Mouse (Mus musculus) left cerebral cortex, adult 9 months (tissue): Measurements from ENCODE around the gene Gjb4.
A peak's percentile ranks its signal among the peaks of the same experiment; 100 is the strongest.

ENCODE experiments used
- DNase-seq, 2 experiments: peaks; one replicate each; pipeline ENCODE4 v3.0.0; 2022; ENCODE audit warnings: low spot score in 2 of 2

Gene Gjb4

DNA sequence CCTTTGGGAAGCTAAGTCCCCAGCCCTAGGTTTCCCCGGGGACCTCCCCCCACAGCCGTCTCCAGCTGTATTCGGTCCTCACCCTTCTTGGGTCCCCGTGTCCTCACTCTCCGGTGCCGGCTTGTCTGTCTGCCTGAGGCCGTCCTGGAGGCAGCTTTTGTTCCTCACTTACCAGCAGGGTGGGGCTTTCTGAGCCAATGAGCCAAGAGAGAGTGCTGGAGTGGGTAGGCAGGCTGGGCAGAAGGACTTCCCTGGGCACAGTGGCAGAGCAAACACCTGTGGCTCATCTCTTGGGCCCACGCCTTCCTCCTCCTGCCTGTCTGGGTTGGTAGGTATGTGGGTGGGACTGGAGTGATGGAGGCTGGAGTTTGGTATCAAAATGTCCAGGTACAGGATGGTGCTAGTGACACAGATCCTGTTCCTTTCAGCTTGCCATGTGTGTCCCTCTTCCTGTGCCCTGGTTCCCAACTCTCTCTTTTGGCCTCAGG, at the start of gene Gjb4:
Gjb4 (minus strand) TSS at position 131 of the 488 bp plus-strand sequence.
- no peak for DNase-seq

DNA sequence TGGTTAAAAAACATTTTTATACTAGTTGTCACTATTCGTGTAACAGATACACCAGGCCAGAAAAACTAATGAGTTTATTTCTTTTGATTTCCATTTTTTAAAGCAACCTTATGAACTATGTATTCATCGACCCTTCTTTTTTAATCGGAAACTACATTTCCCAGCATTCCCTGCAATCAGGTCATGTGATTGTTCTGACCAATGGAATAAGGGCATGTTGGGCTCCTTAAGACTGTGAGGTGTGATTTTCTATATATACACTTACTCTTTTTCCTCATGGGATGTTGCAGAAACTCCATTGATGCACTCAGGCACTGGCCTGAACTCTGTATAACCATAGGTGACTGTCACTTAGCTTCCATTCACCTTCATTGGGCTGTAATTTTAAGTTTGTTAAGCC, 48.7 kb upstream of the Gjb4 start:
- peak in 1 of 2 experiments; percentile 6 for DNase-seq

DNA sequence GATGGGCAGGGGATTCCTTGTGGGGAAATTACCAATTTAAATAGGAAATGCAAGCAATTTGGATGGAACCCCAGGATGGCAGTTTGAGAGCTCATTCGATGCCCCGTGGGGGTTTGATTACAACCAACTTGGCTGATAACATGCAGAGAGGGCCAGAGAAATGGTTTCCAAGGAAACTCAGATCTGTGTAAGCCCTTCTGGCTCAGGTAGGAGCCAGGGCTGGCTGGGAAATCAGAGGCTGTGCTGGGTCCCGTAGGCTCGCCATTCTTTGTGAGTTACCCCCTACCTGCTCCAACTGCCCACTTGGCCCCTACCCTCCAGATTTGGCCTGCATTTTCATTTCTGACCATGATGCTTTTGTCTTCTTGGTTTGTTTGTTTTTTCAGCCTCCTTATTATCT, 48.3 kb upstream of the Gjb4 start:
- DNase-seq = no peak

DNA sequence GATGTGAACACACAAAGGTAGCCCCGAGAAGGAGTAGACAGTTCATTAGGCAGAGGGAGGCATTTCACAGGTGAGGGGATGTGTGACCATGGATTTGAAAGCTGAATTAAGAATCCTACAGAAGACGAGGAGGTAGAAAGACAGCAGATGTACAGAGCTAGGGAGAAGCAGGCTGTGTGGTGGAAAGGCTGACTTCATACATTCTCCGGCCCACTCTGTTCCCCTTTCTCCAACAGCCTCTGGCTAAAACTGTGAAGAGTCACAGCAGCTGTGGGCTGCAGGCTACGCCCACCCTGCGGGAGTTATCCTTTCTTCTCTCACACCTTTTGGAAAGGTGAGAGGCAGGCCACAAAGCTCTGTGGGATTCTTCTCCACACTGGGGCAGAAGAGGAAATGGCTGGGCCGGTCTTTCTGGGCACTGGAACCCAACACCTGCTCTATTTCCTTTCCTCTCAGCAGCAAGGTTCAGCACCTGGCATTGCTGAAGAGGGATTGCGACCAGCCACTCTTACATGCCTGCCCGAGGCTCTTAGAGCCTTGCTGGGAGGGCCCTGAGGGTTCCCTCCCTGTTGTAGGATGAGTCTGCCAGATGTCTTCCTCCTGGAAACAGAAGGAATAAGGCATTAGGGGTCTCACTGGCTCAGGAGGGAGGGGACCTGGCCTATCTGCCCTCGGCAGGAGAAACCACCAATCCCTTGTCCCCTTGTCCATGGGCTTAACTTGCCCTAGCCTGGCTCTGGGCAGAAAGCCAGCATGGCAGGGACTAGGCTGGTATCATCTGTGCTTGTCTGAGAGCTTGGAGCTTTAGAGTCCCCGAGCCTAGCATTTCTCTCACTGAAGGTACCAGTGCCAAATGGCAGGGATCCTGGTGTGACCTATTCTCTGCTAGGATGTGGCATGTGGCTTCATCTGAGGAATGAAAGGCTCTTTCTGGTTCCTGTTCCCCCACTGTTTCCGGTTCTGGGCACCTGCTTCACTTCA, 46.6 kb upstream of the Gjb4 start:
- no peak for DNase-seq

DNA sequence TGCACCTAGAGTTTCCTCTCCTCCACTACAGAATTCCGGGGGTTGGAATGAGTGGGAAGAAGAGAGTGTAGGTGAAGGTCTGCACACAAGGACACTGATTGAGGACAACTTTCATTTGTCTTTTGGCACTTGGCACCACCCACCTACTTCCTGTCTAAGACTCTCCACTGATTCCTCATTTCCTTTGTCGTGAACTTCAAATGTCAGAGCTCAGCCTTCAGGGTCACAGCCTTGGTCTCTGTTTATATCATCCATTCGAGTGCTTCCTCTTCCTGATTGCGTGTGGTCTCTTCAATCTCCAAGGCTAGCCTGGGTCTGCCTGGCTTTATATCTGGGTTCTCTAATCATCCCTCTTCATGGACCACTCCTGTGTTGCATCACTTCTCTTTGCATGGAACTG, 41.7 kb upstream of the Gjb4 start:
- DNase-seq = no peak

GRCm38 (mm10) chr4:127389645-127390044, 35.8 kb upstream of the Gjb4 start:
- peak; percentile 10 to 20 for DNase-seq

GRCm38 (mm10) chr4:127377344-127377743, 23.5 kb upstream of the Gjb4 start:
- no peak for DNase-seq

GRCm38 (mm10) chr4:127375541-127376177, 21.8 kb upstream of the Gjb4 start:
- DNase-seq = no peak

- DNase-seq = no peak
These were observed 20.8 kb upstream of the Gjb4 start for GRCm38 (mm10) chr4:127374645-127375044.

- no peak for DNase-seq
These were observed 19.6 kb upstream of the Gjb4 start for GRCm38 (mm10) chr4:127373491-127373890.

DNA sequence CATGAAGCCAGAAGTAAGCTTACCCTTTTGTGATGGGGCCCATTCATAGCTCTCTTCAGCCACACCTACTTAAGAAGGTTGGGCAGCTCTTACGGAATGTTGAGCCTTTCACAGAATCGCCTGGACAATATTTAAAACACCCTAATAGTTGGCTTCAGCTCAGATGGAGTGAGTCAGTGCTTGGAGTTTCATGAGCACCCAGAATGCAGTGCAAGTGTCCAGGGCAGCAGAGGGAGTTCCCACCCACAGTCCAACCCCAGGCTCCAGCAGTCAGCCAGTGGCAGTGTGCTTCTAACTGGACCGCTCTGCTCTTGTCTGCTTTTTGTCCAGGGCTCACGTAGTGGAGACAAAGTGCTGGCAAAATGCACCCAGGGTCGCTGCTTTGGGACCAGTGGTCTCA, 17.7 kb upstream of the Gjb4 start:
- no peak for DNase-seq

- no peak for DNase-seq
These were observed 16.6 kb upstream of the Gjb4 start for GRCm38 (mm10) chr4:127370447-127370846.

GRCm38 (mm10) chr4:127368379-127368973, 14.6 kb upstream of the Gjb4 start:
- peak in 1 of 2 experiments; percentile 49 for DNase-seq

DNA sequence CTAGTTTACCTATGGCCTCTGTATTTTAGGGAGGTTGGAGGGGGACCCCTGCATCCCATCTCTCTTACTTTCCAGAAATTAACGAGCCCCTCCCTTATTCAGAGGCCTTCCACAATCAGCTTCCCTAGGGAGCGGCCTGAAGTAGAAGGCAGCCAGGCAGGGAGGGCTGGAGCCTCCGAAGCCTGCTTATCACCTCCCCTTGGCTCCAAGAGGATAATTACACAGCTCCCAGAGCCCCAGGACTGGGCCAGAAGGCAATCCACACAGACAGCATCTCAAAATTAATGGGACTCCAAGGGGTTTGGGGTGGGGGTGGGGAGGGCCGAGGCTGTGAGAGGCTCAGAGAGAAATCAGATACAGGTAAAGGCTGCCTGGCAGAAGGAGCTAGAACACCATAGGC, 12.0 kb upstream of the Gjb4 start:
- no peak for DNase-seq

- DNase-seq = no peak
These were observed 11.6 kb upstream of the Gjb4 start for GRCm38 (mm10) chr4:127365433-127365832.

- DNase-seq = no peak
These were observed 10.6 kb upstream of the Gjb4 start for GRCm38 (mm10) chr4:127364431-127364830.

- DNase-seq = no peak
These were observed 9.4 kb upstream of the Gjb4 start for GRCm38 (mm10) chr4:127363331-127363730.

DNA sequence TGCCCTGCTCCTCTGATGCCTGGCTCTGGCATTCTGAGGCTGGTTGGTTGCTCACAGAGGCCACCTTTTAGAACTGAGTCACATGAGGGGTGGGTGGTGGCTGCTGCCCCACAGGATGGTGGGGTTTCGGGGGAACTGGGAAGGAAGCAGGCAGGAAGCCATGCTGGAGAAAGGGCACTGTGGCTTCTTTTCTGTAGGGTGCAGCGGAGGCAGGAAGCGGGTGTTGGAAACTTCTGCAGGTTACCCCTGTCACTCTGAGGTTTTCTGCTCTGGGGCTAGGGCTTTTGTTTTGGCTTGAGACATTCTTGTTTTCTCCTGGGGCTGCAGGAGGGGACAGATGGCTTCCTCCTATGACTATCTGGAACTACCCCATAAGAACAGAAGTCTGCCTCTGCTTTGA, 8.6 kb upstream of the Gjb4 start:
- no peak for DNase-seq

DNA sequence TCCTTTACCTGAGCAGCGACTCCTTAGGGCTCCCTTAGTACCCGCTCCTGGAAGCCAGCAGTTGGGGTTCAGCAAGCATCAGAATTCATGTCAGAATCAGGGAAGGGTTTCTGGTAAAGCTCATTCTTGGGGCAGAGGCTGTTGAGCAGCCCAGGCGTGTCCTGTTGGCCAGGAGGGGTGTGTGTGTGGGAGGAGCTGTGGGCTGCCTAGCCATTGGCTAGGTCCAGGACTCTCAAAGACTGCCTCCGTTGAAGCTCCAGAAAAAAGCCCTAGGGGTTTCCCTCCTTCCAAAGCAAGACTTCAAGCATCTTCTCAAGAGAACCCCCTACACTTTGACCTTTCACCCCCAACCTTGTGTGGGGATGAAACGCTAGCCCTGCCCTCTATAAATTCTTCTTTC, 4.1 kb upstream of the Gjb4 start, which contains the start of gene Gjb5:
Gjb5 (minus strand) TSS at position 164 of the 400 bp plus-strand sequence.
- no peak for DNase-seq

GRCm38 (mm10) chr4:127354506-127355485, 915 bp upstream of the Gjb4 start:
- DNase-seq = no peak

GRCm38 (mm10) chr4:127352594-127352993, 1.3 kb downstream of the Gjb4 start:
- no peak for DNase-seq
